Comparison of ENCODE assay signal across 9 mouse cellular contexts in genomic region chr15:72205950-72206349, GRCm38 (mm10).
DNase-seq lines count a peak whose midpoint lies in the region; ATAC-seq lines count a peak whose summit lies in the region.
"Had no signal": no experiment of that assay in that cellular context is flagged by ENCODE, and none has a peak within 500 bp of the region (broad histone marks: within the 10 kb centered on the region; RNA-seq: fewer than 3 reads in every experiment).

No protein-coding gene starts in this region.

- no peak overlapping the region for H3K27ac ChIP-seq in forebrain, embryonic 13.5 days
- no peak overlapping the region for H3K27ac ChIP-seq in hindbrain, embryonic 11.5 days (ENCODE audit: low read depth, low read length)
- H3K27ac ChIP-seq in midbrain, embryonic 15.5 days, result peak overlapping the region; percentile 73
- H3K27ac ChIP-seq: lung, embryonic 15.5 days had no signal

- H3K27me3 ChIP-seq in forebrain, embryonic 13.5 days, result no peaks in the 10 kb centered on the region
- no peaks in the 10 kb centered on the region for H3K27me3 ChIP-seq in hindbrain, embryonic 11.5 days (ENCODE audit: control insufficient read depth, insufficient read depth, low read length)
- no peaks in the 10 kb centered on the region for H3K27me3 ChIP-seq in midbrain, embryonic 15.5 days (replicated peaks)
- H3K27me3 ChIP-seq: lung, embryonic 15.5 days had no signal

- no peak overlapping the region for H3K4me2 ChIP-seq in forebrain, embryonic 13.5 days
- no peak overlapping the region for H3K4me2 ChIP-seq in hindbrain, embryonic 11.5 days (replicated peaks; ENCODE audit: low read depth, low read length)
- no peak overlapping the region for H3K4me2 ChIP-seq in midbrain, embryonic 15.5 days
- H3K4me2 ChIP-seq: lung, embryonic 15.5 days had no signal

- ATAC-seq in CD4-positive, CD25-positive, alpha-beta regulatory T cell, adult 4 months, result no peak
- ATAC-seq in forebrain, embryonic 13.5 days, result peak; percentile 92
- peak; percentile 78 for ATAC-seq in hindbrain, embryonic 11.5 days (ENCODE audit: low FRiP score)
- peak; percentile 96 for ATAC-seq in midbrain, embryonic 15.5 days (replicated peaks)

- no peaks in the 10 kb centered on the region for H3K9me3 ChIP-seq in forebrain, embryonic 13.5 days (replicated peaks)
- no peaks in the 10 kb centered on the region for H3K9me3 ChIP-seq in hindbrain, embryonic 11.5 days (ENCODE audit: control insufficient read depth, low read length)
- H3K9me3 ChIP-seq in midbrain, embryonic 15.5 days, result no peaks in the 10 kb centered on the region
- H3K9me3 ChIP-seq: lung, embryonic 15.5 days had no signal

- no peak overlapping the region for H3K9ac ChIP-seq in forebrain, embryonic 13.5 days
- no peak overlapping the region for H3K9ac ChIP-seq in hindbrain, embryonic 11.5 days (ENCODE audit: low read depth, low read length)
- no peak overlapping the region; the same call in 1 of the 2 replicates for H3K9ac ChIP-seq in midbrain, embryonic 15.5 days
- H3K9ac ChIP-seq: lung, embryonic 15.5 days had no signal

- DNase-seq in CD4-positive, CD25-positive, alpha-beta regulatory T cell, adult 2 months (ENCODE audit: low read depth, low spot score), result peak; percentile 37
- DNase-seq in c-Kit-positive CD71-positive TER-119-positive erythroid progenitor cells, embryonic 14.5 days (ENCODE audit: low spot score), result peak; percentile 8
- DNase-seq in hindbrain, embryonic 11.5 days (ENCODE audit: low spot score), result peak; percentile 89
- DNase-seq in left cerebral cortex, adult 8-10 months (ENCODE audit: low spot score in 2 of 2), result peak; percentile 81 to 84
- peak; percentile 18 to 65 for DNase-seq in spleen, postnatal 4 days (ENCODE audit: low spot score in 2 of 2)

- H3K4me3 ChIP-seq in forebrain, embryonic 13.5 days, result no peak overlapping the region
- no peak overlapping the region for H3K4me3 ChIP-seq in hindbrain, embryonic 11.5 days (ENCODE audit: low read depth, low read length)
- H3K4me3 ChIP-seq in midbrain, embryonic 15.5 days, result no peak overlapping the region
- H3K4me3 ChIP-seq: lung, embryonic 15.5 days had no signal

- 11% methylated on average over 9 of the region's 9 CpGs for WGBS in forebrain, embryonic 13.5 days
- WGBS in hindbrain, embryonic 11.5 days, result 13% methylated on average over 9 of the region's 9 CpGs
- WGBS in midbrain, embryonic 15.5 days, result 12% methylated on average over 9 of the region's 9 CpGs

- H3K36me3 ChIP-seq in forebrain, embryonic 13.5 days (ENCODE audit: poor library complexity, severe bottlenecking), result no peaks in the 10 kb centered on the region
- no peaks in the 10 kb centered on the region for H3K36me3 ChIP-seq in hindbrain, embryonic 11.5 days (ENCODE audit: control insufficient read depth, insufficient read depth, low read length)
- H3K36me3 ChIP-seq in midbrain, embryonic 15.5 days (replicated peaks), result no peaks in the 10 kb centered on the region
- H3K36me3 ChIP-seq: lung, embryonic 15.5 days had no signal

- no peaks in the 10 kb centered on the region for H3K4me1 ChIP-seq in forebrain, embryonic 13.5 days
- H3K4me1 ChIP-seq in hindbrain, embryonic 11.5 days (replicated peaks; ENCODE audit: control insufficient read depth, insufficient read depth, low read length), result no peaks in the 10 kb centered on the region
- peaks cover 19% of the 10 kb centered on the region for H3K4me1 ChIP-seq in midbrain, embryonic 15.5 days
- H3K4me1 ChIP-seq: lung, embryonic 15.5 days had no signal

Comparison
In these comparisons a context has a peak if more than half of its experiments do, and no peak if none do; other contexts are left out.
1. DNase-seq: peak in every context shown above with its lines; median percentile 89 in hindbrain, embryonic 11.5 days; 82 in left cerebral cortex, adult 8-10 months; 42 in spleen, postnatal 4 days; 37 in CD4-positive, CD25-positive, alpha-beta regulatory T cell, adult 2 months; 8 in c-Kit-positive CD71-positive TER-119-positive erythroid progenitor cells, embryonic 14.5 days.